9 mouse cellular contexts compared by ENCODE assay signal in the genomic region with DNA sequence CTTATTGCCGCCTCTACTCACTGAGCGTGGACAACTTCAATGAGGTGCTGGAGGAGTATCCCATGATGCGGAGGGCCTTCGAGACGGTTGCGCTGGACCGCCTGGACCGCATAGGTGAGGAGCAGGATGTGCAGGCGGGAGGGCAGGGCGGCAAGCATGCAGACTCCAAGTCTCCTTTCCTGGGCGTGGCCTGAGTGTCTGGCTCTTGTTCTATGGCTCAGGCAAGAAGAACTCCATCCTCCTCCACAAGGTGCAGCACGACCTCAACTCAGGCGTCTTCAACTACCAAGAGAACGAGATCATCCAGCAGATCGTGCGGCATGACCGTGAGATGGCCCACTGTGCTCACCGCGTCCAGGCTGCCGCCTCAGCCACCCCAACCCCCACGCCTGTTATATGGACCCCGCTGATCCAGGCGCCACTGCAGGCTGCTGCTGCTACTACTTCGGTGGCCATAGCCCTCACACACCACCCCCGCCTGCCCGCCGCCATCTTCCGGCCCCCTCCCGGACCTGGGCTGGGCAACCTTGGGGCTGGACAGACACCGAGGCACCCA. TPM values are rescaled to one million over a fixed set of nuclear protein-coding genes. Genes with fewer than 3 reads are reported as not detected.
DNase-seq lines count a peak whose midpoint lies in the region; ATAC-seq and TF ChIP-seq lines count a peak whose summit lies in the region.
"Had no signal": no experiment of that assay in that cellular context is flagged by ENCODE, and none has a peak within 500 bp of the region (broad histone marks: within the 10 kb centered on the region; RNA-seq: fewer than 3 reads in every experiment).

No protein-coding gene starts in this region.

- H3K4me1 ChIP-seq in kidney, embryonic 14.5 days (ENCODE audit: control insufficient read depth, insufficient read depth, low read length) = 0 out of 2 replicates have a peak, but pooled peaks cover 7% of the 10 kb centered on the region
- H3K4me1 ChIP-seq in forebrain, embryonic 12.5 days = peaks cover 38% of the 10 kb centered on the region
- H3K4me1 ChIP-seq in limb, embryonic 12.5 days (replicated peaks) = peaks cover 26% of the 10 kb centered on the region

- H3K27ac ChIP-seq in kidney, embryonic 14.5 days (ENCODE audit: low read depth, low read length) = no peak overlapping the region
- no peak overlapping the region for H3K27ac ChIP-seq in forebrain, embryonic 12.5 days
- no peak overlapping the region for H3K27ac ChIP-seq in limb, embryonic 12.5 days
- H3K27ac ChIP-seq in gastrocnemius, adult 2 months = no peak overlapping the region

- H3K9me3 ChIP-seq in kidney, embryonic 14.5 days (ENCODE audit: control insufficient read depth, low read length) = no peaks in the 10 kb centered on the region
- H3K9me3 ChIP-seq in forebrain, embryonic 12.5 days = no peaks in the 10 kb centered on the region
- H3K9me3 ChIP-seq in limb, embryonic 12.5 days = no peaks in the 10 kb centered on the region

- peak overlapping the region; percentile 20 for H3K4me3 ChIP-seq in kidney, embryonic 14.5 days (ENCODE audit: low read length)
- H3K4me3 ChIP-seq in forebrain, embryonic 12.5 days (replicated peaks) = peak overlapping the region; percentile 13
- peak overlapping the region; percentile 35 for H3K4me3 ChIP-seq in limb, embryonic 12.5 days (replicated peaks)
- no peak overlapping the region for H3K4me3 ChIP-seq in gastrocnemius, adult 2 months

- 18% methylated on average over 30 of the region's 30 CpGs for WGBS in kidney, embryonic 14.5 days
- WGBS in forebrain, embryonic 12.5 days = 36% methylated on average over 30 of the region's 30 CpGs
- 18% methylated on average over 30 of the region's 30 CpGs for WGBS in limb, embryonic 12.5 days

- no peaks in the 10 kb centered on the region for H3K27me3 ChIP-seq in kidney, embryonic 14.5 days (ENCODE audit: control insufficient read depth, insufficient read depth, low read length)
- H3K27me3 ChIP-seq in forebrain, embryonic 12.5 days = peaks cover 18% of the 10 kb centered on the region
- peaks cover 27% of the 10 kb centered on the region for H3K27me3 ChIP-seq in limb, embryonic 12.5 days

- no peak overlapping the region for H3K9ac ChIP-seq in kidney, embryonic 14.5 days (ENCODE audit: low read depth, low read length)
- 0 out of 2 replicates have a peak overlapping the region, but pooled peaks have one; percentile 25 for H3K9ac ChIP-seq in forebrain, embryonic 12.5 days
- peak overlapping the region; percentile 45 for H3K9ac ChIP-seq in limb, embryonic 12.5 days (replicated peaks)

- TF ChIP-seq CTCF in gastrocnemius, adult 2 months (IDR thresholded peaks at IDR 0.05) = no peak

- no peaks in the 10 kb centered on the region for H3K36me3 ChIP-seq in kidney, embryonic 14.5 days (ENCODE audit: control insufficient read depth, insufficient read depth, low read length)
- H3K36me3 ChIP-seq in forebrain, embryonic 12.5 days (replicated peaks) = peaks cover 8% of the 10 kb centered on the region; the same call in 1 of the 2 replicates
- no peaks in the 10 kb centered on the region for H3K36me3 ChIP-seq in limb, embryonic 12.5 days

- intact Hi-C loops in gastrocnemius, adult 2 months (cut with DNase I) = no loop called here

- peak; percentile 48; the same call in 1 of the 2 replicates for ATAC-seq in kidney, embryonic 14.5 days (ENCODE audit: low FRiP score, low TSS enrichment)
- no peak for ATAC-seq in forebrain, embryonic 12.5 days (ENCODE audit: low FRiP score)
- ATAC-seq in limb, embryonic 12.5 days (ENCODE audit: insufficient number of reproducible peaks, insufficient read depth, low FRiP score, low TSS enrichment, low read depth) = peak; percentile 55; the same call in 1 of the 2 replicates

- H3K4me2 ChIP-seq in kidney, embryonic 14.5 days (replicated peaks; ENCODE audit: low read depth, low read length) = peak overlapping the region; percentile 57
- peak overlapping the region; percentile 43 for H3K4me2 ChIP-seq in forebrain, embryonic 12.5 days
- peak overlapping the region; percentile 65 for H3K4me2 ChIP-seq in limb, embryonic 12.5 days

- no peak for DNase-seq in kidney, adult 9 months
- peak; percentile 67 for DNase-seq in R1 (ENCODE audit: low read depth, low spot score)
- DNase-seq in gastrocnemius, adult 2 months = no peak
- no peak for DNase-seq in urinary bladder, adult 18-20 months (ENCODE audit: low spot score in 2 of 2)
- no peak for DNase-seq in left cerebral cortex, adult 8-10 months (ENCODE audit: low spot score in 2 of 2)
- DNase-seq: cerebellum, adult 11 months had no signal

RNA-seq across cellular contexts. Expression of gene Hcn4, which starts 35.9 kb away (rescaled TPM):
- 0.36 and 0.51 TPM in 2 replicates for polyA plus RNA-seq in kidney, embryonic 14.5 days (2014; fragmentation: Nextera tagmentation; extraction: Ambion mirVana)
- polyA plus RNA-seq in forebrain, embryonic 12.5 days (2016; fragmentation: Nextera tagmentation; extraction: Ambion mirVana) = 1.3 and 1.8 TPM in 2 replicates
- 0.27 and 0.29 TPM in 2 replicates for polyA plus RNA-seq in limb, embryonic 12.5 days (2016; fragmentation: Nextera tagmentation; extraction: Ambion mirVana)
- total RNA-seq in gastrocnemius, adult 2 months (2021) = 1 to 10 TPM; 1.5 to 2.3 TPM
- 1 to 10 TPM; 4.8 to 6.2 (median 5.5) TPM for total RNA-seq in left cerebral cortex, adult 8-10 months (2022)
